Mouse (Mus musculus) heart, postnatal 0 days (tissue): ENCODE data around the gene Scimp.

ENCODE experiments used
- CTCF ChIP-seq: IDR thresholded peaks from 2 replicates; pipeline ENCODE4 v1.5.1; 2016; ENCODE audit warnings: antibody characterized with exemption, control low read depth, low read depth
- EP300 ChIP-seq: IDR thresholded peaks from 2 replicates; pipeline ENCODE4 v1.6.1; 2016; ENCODE audit warnings: antibody characterized with exemption, low read depth

GRCm38 (mm10) chr11:70811471-70812240, 730 bp downstream of the Scimp start:
- no peak for TF ChIP-seq EP300
- no peak for TF ChIP-seq CTCF
